Mouse (Mus musculus) liver, embryonic 14.5 days (tissue): ENCODE results near the gene Eif5a.

Experiments
- CTCF ChIP-seq: IDR thresholded peaks from 2 replicates; pipeline ENCODE4 v1.5.1; 2016; ENCODE audit warnings: antibody characterized with exemption, low read depth, control low read depth
- EP300 ChIP-seq: IDR thresholded peaks from 2 replicates; pipeline ENCODE4 v1.6.1; 2016; ENCODE audit warnings: antibody characterized with exemption, low read depth

- peak; percentile 98 for TF ChIP-seq CTCF
- TF ChIP-seq EP300 = no peak
Measured at GRCm38 (mm10) chr11:69934169-69934568, 12.4 kb upstream of the Eif5a start.
